Mouse (Mus musculus): ENCODE data around the gene Traf4.

Traf4 gene

GRCm38 (mm10) chr11:78182961-78183844 is 17.8 kb upstream of the Traf4 start, which contains the start of gene Rpl23a:
Gene Rpl23a (minus strand): TSS chr11:78183584.
- in situ Hi-C loops (cut with MboI; ENCODE audit: low sequenced_read_pairs): no loop called here

- in situ Hi-C loops (cut with MboI; ENCODE audit: low sequenced_read_pairs): no loop called here
These were observed 17.1 kb upstream of the Traf4 start for GRCm38 (mm10) chr11:78182450-78182849.

- in situ Hi-C loops (cut with MboI; ENCODE audit: low sequenced_read_pairs): no loop called here
These were observed 16.5 kb upstream of the Traf4 start for GRCm38 (mm10) chr11:78181830-78182357.

GRCm38 (mm10) chr11:78180081-78180761 is 14.8 kb upstream of the Traf4 start:
- in situ Hi-C loops (cut with MboI; ENCODE audit: low sequenced_read_pairs): no loop called here

- in situ Hi-C loops (cut with MboI; ENCODE audit: low sequenced_read_pairs): no loop called here
These were observed 14.1 kb upstream of the Traf4 start for GRCm38 (mm10) chr11:78179438-78179999.

- in situ Hi-C loops (cut with MboI; ENCODE audit: low sequenced_read_pairs): no loop called here
These were observed 13.6 kb upstream of the Traf4 start for GRCm38 (mm10) chr11:78178859-78179437.

GRCm38 (mm10) chr11:78177903-78178858 is 12.8 kb upstream of the Traf4 start:
- in situ Hi-C loops (cut with MboI; ENCODE audit: low sequenced_read_pairs): no loop called here

- in situ Hi-C loops (cut with MboI; ENCODE audit: low sequenced_read_pairs): no loop called here
These were observed 12.0 kb upstream of the Traf4 start for GRCm38 (mm10) chr11:78177437-78177836.

- in situ Hi-C loops (cut with MboI; ENCODE audit: low sequenced_read_pairs): no loop called here
These were observed 11.5 kb upstream of the Traf4 start for GRCm38 (mm10) chr11:78176905-78177331.

- in situ Hi-C loops (cut with MboI; ENCODE audit: low sequenced_read_pairs): no loop called here
These were observed 11.0 kb upstream of the Traf4 start, which contains the start of the genes Nek8 and Tlcd1 for GRCm38 (mm10) chr11:78176402-78176862. Gene Nek8 (minus strand): TSS chr11:78176675. Gene Tlcd1 (plus strand): TSS chr11:78176711.

- in situ Hi-C loops (cut with MboI; ENCODE audit: low sequenced_read_pairs): no loop called here
These were observed 10.5 kb upstream of the Traf4 start for GRCm38 (mm10) chr11:78175771-78176401.

- in situ Hi-C loops (cut with MboI; ENCODE audit: low sequenced_read_pairs): no loop called here
These were observed 9.1 kb upstream of the Traf4 start for GRCm38 (mm10) chr11:78174506-78174905.

- in situ Hi-C loops (cut with MboI; ENCODE audit: low sequenced_read_pairs): no loop called here
These were observed 7.5 kb upstream of the Traf4 start for GRCm38 (mm10) chr11:78172748-78173383.

GRCm38 (mm10) chr11:78172034-78172747 is 6.8 kb upstream of the Traf4 start:
- in situ Hi-C loops (cut with MboI; ENCODE audit: low sequenced_read_pairs): no loop called here

- in situ Hi-C loops (cut with MboI; ENCODE audit: low sequenced_read_pairs): no loop called here
These were observed 5.9 kb upstream of the Traf4 start for GRCm38 (mm10) chr11:78171328-78171727.

GRCm38 (mm10) chr11:78170306-78170705 is 4.9 kb upstream of the Traf4 start:
- in situ Hi-C loops (cut with MboI; ENCODE audit: low sequenced_read_pairs): no loop called here

- in situ Hi-C loops (cut with MboI; ENCODE audit: low sequenced_read_pairs): no loop called here
These were observed 3.4 kb upstream of the Traf4 start for GRCm38 (mm10) chr11:78168541-78169468.
